Mouse (Mus musculus) intestine, embryonic 14.5 days (tissue): ENCODE data around the gene Tnfrsf14. TPM values are rescaled to one million over a fixed set of nuclear protein-coding genes. Genes with fewer than 3 reads are reported as not detected.

Source experiments
- ATAC-seq: fragments of 200-750 bp; cut with Nextera tagmentation; replicated peaks from 2 replicates; pipeline ENCODE4 v1.8.0; 2017; ENCODE audit warnings: low read depth, moderate number of reproducible peaks, moderate TSS enrichment, moderate library complexity; ENCODE audit not compliant: low FRiP score, low TSS enrichment
- DNase-seq: peaks from one replicate; pipeline ENCODE4 v3.0.0-alpha.2; 2018; ENCODE audit warnings: low spot score
- H3K27ac ChIP-seq: fragments of 300-500 bp; sonication (generic); 2 replicates; pipeline ENCODE4 v1.5.1; 2014; ENCODE audit warnings: low read depth, mild to moderate bottlenecking, control low read depth
- H3K27me3 ChIP-seq: fragments of 300-500 bp; sonication (generic); replicated peaks from 2 replicates; pipeline ENCODE4 v1.6.1; 2014; ENCODE audit warnings: low read length, control low read depth; ENCODE audit not compliant: control insufficient read depth, insufficient read depth
- H3K36me3 ChIP-seq: fragments of 300-500 bp; sonication (generic); 2 replicates; pipeline ENCODE4 v1.6.1; 2014; ENCODE audit warnings: low read length, control low read depth; ENCODE audit not compliant: control insufficient read depth, insufficient read depth
- H3K4me1 ChIP-seq: fragments of 300-500 bp; sonication (generic); replicated peaks from 2 replicates; pipeline ENCODE4 v1.6.1; 2014; ENCODE audit warnings: low read length, control low read depth, mixed read lengths; ENCODE audit not compliant: control insufficient read depth, insufficient read depth
- H3K4me2 ChIP-seq: fragments of 300-500 bp; sonication (generic); 2 replicates; pipeline ENCODE4 v1.6.1; 2014; ENCODE audit warnings: low read length
- H3K4me3 ChIP-seq: fragments of 300-500 bp; sonication (generic); 2 replicates; pipeline ENCODE4 v1.5.1; 2014; ENCODE audit warnings: low read depth, low read length, control low read depth, mixed read lengths
- H3K9ac ChIP-seq: fragments of 300-500 bp; sonication (generic); 2 replicates; pipeline ENCODE4 v1.6.1; 2014; ENCODE audit warnings: mild to moderate bottlenecking, low read length
- H3K9me3 ChIP-seq: fragments of 300-500 bp; sonication (generic); 2 replicates; pipeline ENCODE4 v1.6.1; 2016; ENCODE audit warnings: low read length, control low read depth; ENCODE audit not compliant: control insufficient read depth
- WGBS: fragments of 180-500 bp; shearing (Covaris S2); extraction: QIAGEN DNeasy Blood & Tissue Kit; methylation state at CpG from one replicate; pipeline ENCODE4 v1.1.7; 2014; 5-methylcytosine and 5-hydroxymethylcytosine counted together
- polyA plus RNA-seq: library from polyadenylated mRNA; unstranded; fragments of >200 nt; fragmentation: Nextera tagmentation; extraction: Ambion mirVana; gene quantifications from 2 replicates; pipeline ENCODE4 v1.2.1, GENCODE M21; 2014

The Tnfrsf14 gene
- polyA plus RNA-seq, 1 experiment from 2014 or later, result 1.5 TPM

DNA sequence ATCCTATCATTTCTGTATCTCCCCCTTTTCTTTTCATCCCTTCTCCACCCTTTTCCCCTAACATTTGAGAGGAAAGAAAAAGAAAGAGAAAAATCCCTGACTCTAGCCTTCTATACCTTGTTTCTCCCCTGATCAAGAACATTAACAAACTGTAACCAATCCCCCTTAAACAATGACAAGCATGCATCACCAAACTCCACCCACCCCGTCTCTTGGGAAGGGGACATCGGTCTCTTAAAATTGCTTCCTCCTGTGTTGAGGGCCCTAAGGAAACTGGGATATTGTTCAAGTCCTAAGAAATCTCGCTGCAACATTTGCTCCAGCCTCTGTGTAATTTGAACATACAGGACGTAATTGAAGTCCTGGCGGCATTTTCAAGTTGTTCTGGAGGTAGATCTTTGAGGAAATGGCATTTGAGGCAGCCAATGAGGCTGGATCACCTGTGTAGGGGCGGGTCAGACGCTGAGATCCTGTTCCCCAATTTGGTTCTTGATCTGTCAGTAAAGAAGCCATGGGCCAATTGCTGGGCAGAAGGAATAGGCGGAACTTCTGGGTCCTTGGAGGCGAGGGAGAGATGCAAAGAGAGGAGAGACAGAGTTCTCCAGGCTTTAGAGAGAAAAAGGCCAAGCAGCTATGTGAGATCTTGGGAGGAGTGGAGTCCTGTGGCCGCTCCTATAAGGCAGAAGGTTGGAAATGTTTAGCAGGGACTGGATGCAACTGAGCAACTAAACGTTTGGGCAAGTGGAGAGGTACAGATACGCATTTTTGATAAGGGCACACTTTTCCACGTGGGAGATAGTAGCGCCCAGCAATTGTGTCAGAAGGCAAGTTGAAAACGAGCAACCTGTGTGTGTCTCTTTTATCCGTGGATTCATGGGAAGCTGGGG lies 23.9 kb downstream of the Tnfrsf14 start:
- H3K4me3 ChIP-seq, result peak overlapping the region; percentile 42
- H3K36me3 ChIP-seq, result no peaks in the 10 kb centered on the region
- no peak overlapping the region for H3K27ac ChIP-seq
- peak; percentile 89 for ATAC-seq
- peak; percentile 84 for DNase-seq
- H3K27me3 ChIP-seq, result no peaks in the 10 kb centered on the region
- H3K4me1 ChIP-seq, result peaks cover 5% of the 10 kb centered on the region; the same call in 1 of the 2 replicates
- no peaks in the 10 kb centered on the region for H3K9me3 ChIP-seq
- peak overlapping the region; percentile 34 for H3K9ac ChIP-seq
- WGBS, result under 1% methylated on average over 16 of the region's 16 CpGs
- peak overlapping the region; percentile 64 for H3K4me2 ChIP-seq

DNA sequence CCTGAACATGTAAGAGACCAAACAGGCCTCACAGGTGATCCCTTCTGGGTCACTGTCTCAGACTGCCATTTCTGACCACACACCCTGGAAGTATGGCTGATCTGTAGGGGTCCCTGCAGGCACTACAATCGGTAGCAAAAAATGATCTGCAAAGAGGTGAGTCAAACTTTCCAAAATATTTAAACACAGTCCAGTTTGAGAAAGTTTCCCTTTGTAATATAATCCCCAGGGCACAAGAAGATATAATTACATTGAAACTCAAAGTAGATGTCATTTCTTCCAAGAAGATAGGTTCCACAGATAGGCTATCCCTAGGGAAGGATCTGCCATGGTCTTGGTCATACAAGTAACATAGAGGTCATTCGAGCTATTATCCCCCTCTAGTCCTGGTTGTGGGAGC lies 26.0 kb downstream of the Tnfrsf14 start:
- DNase-seq, result no peak
- no peaks in the 10 kb centered on the region for H3K36me3 ChIP-seq
- H3K9me3 ChIP-seq, result no peaks in the 10 kb centered on the region
- WGBS, result 85% methylated on average over 2 of the region's 2 CpGs
- H3K4me2 ChIP-seq, result no peak overlapping the region
- no peak overlapping the region for H3K4me3 ChIP-seq
- H3K27me3 ChIP-seq, result no peaks in the 10 kb centered on the region
- no peak for ATAC-seq
- H3K9ac ChIP-seq, result no peak overlapping the region
- no peak overlapping the region for H3K27ac ChIP-seq
- H3K4me1 ChIP-seq, result peaks cover 11% of the 10 kb centered on the region; the same call in 1 of the 2 replicates

DNA sequence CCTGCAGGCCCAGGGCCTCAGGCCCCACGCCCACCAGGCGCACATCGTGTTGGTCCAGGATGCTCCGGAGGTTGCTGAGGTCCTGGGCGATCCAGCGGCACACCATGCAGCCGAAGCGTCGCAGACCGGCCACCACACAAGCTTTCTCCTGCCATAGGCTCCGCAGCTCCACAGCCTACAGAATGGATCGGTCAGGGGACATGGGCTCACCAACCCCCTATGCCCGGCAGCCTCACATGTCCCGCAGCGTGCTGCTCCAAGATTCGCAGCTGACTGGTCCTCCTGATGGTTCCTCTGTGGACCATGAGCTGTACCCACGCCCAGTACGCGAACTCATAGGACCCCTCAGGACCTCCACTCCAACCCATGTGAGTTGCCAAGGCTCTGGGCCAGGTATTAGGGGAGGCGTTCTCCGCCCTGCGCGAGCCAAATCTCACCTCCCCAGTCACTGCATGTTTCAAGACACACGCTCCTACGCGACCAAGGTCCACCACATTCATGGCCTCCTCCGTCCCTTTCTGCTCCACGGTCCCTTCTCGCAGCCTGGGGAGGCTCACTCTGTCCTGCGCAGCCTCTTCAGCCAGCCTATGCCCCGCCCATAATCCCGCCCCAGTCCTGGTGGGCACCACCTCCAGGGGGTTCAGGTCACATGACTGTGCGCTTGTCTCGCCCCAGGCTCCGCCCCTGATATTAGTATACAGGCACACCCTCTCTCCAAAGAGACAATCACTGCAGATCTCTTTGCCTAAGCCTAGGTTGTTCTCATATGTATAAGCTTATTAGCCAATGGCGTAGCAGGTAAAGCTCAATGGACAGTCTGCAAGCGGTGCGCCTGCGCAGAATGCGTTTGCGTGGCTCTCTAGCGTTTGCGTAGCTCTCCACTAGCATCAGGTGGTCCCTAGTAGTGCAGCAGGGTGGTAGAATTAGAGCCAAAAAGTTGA lies 29.6 kb downstream of the Tnfrsf14 start, which contains the start of gene Fam213b:
Gene Fam213b, minus strand, starts transcription at position 630 of the 941 bp plus-strand sequence.
- WGBS, result 2% methylated on average over 43 of the region's 43 CpGs
- Histone ChIP-seq H3K4me2 (peak within 1 kb of the TSS; percentile 94), H3K9me3 (no peaks in the 10 kb centered on the region), H3K27me3 (no peaks in the 10 kb centered on the region), H3K36me3 (no peaks in the 10 kb centered on the region), H3K9ac (peak within 1 kb of the TSS; percentile 56), H3K27ac (no peak within 1 kb of the TSS), H3K4me1 (peaks cover 11% of the 10 kb centered on the region; the same call in 1 of the 2 replicates), H3K4me3 (peak within 1 kb of the TSS; percentile 60)
- ATAC-seq, result peak; percentile 98
- peak; percentile 95 for DNase-seq

DNA sequence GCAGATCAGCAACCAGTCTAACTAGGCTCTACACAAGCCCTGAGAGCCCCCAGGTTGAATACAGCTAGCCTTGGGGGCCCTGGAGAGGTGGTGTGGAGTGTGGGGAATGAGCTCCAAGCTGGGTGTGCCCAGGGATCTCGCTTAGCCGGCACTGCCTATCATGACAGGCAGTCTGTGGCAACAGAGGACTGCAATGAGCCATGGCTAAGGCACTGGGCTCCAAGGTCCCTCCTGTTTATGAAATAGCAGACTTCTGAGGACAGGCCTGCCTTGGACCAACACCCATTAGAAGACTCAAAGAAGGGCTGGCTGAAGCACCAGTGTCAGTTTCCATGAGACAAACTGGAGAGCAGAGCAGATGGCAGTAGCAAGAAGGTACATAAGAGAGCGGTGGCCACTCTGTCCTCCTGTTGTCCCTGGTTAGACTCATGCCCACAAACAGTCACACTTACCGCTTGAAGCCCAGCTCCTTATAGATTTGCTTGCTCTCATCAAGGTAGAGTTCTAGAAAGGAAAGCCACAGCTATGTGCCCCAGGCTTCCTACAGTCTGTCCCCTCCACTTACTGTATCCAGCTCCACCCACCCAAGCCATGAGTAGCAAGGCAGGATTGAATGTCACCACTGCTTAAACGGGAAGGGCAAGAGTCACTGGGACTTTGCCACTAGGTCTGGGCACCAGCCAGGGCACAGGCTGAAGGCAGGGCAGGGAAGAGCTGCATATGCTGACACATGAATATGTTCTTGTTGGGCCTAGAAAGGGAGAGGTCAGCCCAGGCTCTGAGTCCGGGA lies 30.5 kb downstream of the Tnfrsf14 start:
- Histone ChIP-seq H3K4me2 (peak overlapping the region; percentile 94), H3K9ac (peak overlapping the region; percentile 56), H3K9me3 (no peaks in the 10 kb centered on the region), H3K27ac (no peak overlapping the region), H3K36me3 (no peaks in the 10 kb centered on the region), H3K27me3 (no peaks in the 10 kb centered on the region), H3K4me1 (peaks cover 11% of the 10 kb centered on the region; the same call in 1 of the 2 replicates), H3K4me3 (peak overlapping the region; percentile 60)
- ATAC-seq, result no peak
- 67% methylated on average over 6 of the region's 6 CpGs for WGBS
- no peak for DNase-seq

DNA sequence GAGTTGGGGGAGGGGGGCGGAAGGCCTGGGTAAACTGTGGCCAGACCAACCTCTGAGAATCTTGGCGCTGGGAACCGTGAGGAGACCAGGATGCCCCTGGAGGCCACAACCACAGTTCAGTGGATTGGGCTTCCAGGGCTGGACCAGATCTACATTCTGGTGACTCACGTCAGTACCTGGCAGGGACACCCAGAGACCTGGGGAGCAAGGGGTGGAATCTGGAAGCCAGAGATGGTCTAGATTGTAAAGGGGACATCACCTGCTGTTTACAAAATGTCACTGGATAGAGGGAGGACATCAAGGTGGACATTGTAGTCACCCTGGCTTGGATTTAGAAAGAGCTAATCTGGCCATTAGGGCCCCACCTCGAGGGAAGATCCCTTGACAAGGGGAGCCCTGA lies 32.8 kb downstream of the Tnfrsf14 start:
- Histone ChIP-seq H3K4me2 (no peak overlapping the region), H3K4me3 (no peak overlapping the region), H3K9ac (no peak overlapping the region), H3K27ac (no peak overlapping the region), H3K4me1 (peaks cover 11% of the 10 kb centered on the region; the same call in 1 of the 2 replicates), H3K27me3 (no peaks in the 10 kb centered on the region), H3K36me3 (no peaks in the 10 kb centered on the region), H3K9me3 (no peaks in the 10 kb centered on the region)
- ATAC-seq (no peak), DNase-seq (no peak)
- WGBS, result 73% methylated on average over 5 of the region's 5 CpGs

DNA sequence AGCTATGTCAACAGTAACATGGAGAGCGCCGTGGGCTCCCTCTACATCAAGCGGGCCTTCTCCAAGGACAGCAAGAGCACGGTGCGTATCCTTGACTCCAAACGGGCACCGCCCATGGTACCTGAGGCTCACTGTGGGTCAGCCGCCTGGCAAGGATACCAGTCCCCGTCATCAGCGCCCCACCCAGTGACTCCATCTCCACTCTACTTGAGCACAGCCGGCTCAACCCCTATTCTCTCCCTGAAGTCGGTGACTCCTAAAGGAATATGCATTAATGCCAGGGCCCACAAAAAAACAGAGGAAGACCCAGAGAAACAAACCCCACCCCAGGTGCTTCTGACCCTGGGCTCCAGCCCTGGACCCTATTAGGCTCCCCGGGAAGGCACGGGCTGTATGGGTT lies 37.5 kb downstream of the Tnfrsf14 start:
- no peak for ATAC-seq

DNA sequence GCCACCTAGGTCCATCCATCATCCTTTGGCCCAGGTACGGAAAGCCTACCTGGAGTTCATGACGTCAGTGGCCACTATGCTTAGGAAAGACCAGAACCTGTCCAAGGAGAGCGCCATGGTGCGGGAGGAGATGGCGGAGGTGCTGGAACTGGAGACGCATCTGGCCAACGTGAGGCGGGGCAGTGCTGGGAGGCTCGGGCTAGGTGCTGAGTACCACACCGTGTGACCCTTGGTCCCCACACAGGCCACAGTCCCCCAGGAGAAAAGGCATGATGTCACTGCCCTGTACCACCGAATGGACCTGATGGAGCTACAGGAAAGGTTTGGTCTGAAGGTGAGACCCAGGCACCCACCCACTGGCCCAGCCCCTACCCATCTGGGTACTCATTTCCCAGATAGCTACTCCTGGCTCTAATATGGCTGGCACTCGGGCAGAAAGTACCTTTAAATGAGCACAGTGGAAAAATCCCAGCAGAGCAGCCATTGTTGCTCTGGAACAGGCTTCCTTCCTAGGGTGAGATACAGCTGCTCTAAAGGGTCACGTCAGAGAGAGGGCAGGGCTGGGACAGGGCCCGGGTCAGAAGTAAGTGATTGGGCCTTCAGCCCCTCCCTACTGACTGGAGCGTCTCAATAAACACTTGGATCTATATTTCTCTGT lies 40.6 kb downstream of the Tnfrsf14 start:
- H3K27me3 ChIP-seq, result no peaks in the 10 kb centered on the region
- no peaks in the 10 kb centered on the region for H3K9me3 ChIP-seq
- no peaks in the 10 kb centered on the region for H3K36me3 ChIP-seq
- H3K4me2 ChIP-seq, result no peak overlapping the region
- H3K4me3 ChIP-seq, result no peak overlapping the region
- H3K4me1 ChIP-seq, result no peaks in the 10 kb centered on the region
- H3K9ac ChIP-seq, result no peak overlapping the region
- no peak overlapping the region for H3K27ac ChIP-seq
- WGBS, result 73% methylated on average over 15 of the region's 15 CpGs
- DNase-seq (no peak), ATAC-seq (no peak)

More for the DNA sequence above, 37.5 kb downstream of the Tnfrsf14 start:
- H3K4me3 ChIP-seq, result no peak overlapping the region
- no peak overlapping the region for H3K9ac ChIP-seq
- no peak overlapping the region for H3K27ac ChIP-seq
- H3K9me3 ChIP-seq, result no peaks in the 10 kb centered on the region
- H3K4me1 ChIP-seq, result no peaks in the 10 kb centered on the region
- no peak overlapping the region for H3K4me2 ChIP-seq
- H3K36me3 ChIP-seq, result no peaks in the 10 kb centered on the region
- no peak for DNase-seq
- WGBS, result 88% methylated on average over 14 of the region's 14 CpGs
- no peaks in the 10 kb centered on the region for H3K27me3 ChIP-seq
